Mouse (Mus musculus): ENCODE measurements around the gene Trmt5.

Gene Trmt5

GRCm38 (mm10) chr12:73269531-73269930 lies 17.0 kb downstream of the Trmt5 start:
- no peak for DNase-seq (ENCODE audit: low read depth)

- DNase-seq (ENCODE audit: low read depth), result no peak
These were observed 18.0 kb downstream of the Trmt5 start for GRCm38 (mm10) chr12:73268497-73268896.

GRCm38 (mm10) chr12:73266597-73266996 lies 19.9 kb downstream of the Trmt5 start:
- DNase-seq (ENCODE audit: low read depth), result no peak

- no peak for DNase-seq (ENCODE audit: low read depth)
These were observed 21.0 kb downstream of the Trmt5 start for GRCm38 (mm10) chr12:73265381-73265978.

GRCm38 (mm10) chr12:73260339-73260738 lies 26.2 kb downstream of the Trmt5 start:
- no peak for DNase-seq (ENCODE audit: low read depth)

- DNase-seq (ENCODE audit: low read depth), result no peak
These were observed 27.2 kb downstream of the Trmt5 start for GRCm38 (mm10) chr12:73259269-73259668.

- DNase-seq (ENCODE audit: low read depth), result no peak
These were observed 31.5 kb downstream of the Trmt5 start for GRCm38 (mm10) chr12:73255006-73255405.

- DNase-seq (ENCODE audit: low read depth), result no peak
These were observed 40.8 kb downstream of the Trmt5 start for GRCm38 (mm10) chr12:73245687-73246086.

GRCm38 (mm10) chr12:73241960-73242359 lies 44.5 kb downstream of the Trmt5 start:
- no peak for DNase-seq (ENCODE audit: low read depth)

GRCm38 (mm10) chr12:73232586-73232985 lies 53.9 kb downstream of the Trmt5 start:
- no peak for DNase-seq (ENCODE audit: low read depth)

- no peak for DNase-seq (ENCODE audit: low read depth)
These were observed 55.0 kb downstream of the Trmt5 start for GRCm38 (mm10) chr12:73231552-73231951.

- no peak for DNase-seq (ENCODE audit: low read depth)
These were observed 56.3 kb downstream of the Trmt5 start for GRCm38 (mm10) chr12:73230196-73230595.

Data from fibroblast of lung, adult 2 months (primary cell).